Mouse (Mus musculus) embryo, embryonic 10 days (tissue): ENCODE results near the gene Ino80b.

Experiments used
- DNase-seq: peaks from one replicate; pipeline ENCODE4 v3.0.0-alpha.2; 2015; ENCODE audit warnings: low spot score

The Ino80b gene

GRCm38 (mm10) chr6:83140044-83140443, 14.8 kb upstream of the Ino80b start:
- DNase-seq = no peak

DNA sequence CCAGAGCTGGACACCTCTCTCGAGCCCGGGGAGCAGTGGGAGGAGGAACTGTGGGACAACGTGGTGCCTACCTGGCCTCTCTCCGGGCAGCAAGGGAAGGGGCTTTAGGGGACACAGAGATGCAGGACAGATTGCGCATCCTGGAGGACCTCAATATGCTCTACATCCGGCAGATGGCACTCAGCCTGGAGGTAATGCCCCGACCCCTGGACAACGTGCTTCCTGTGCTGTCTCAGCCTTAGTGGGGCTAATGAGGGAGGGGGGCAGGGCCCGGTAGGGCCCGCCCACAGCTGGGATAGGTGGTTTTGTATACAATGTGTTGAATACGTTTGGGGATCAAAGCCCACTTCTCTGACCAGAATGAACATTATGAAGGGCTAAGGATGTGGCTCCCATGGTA, 12.8 kb upstream of the Ino80b start:
- DNase-seq = peak; percentile 84

GRCm38 (mm10) chr6:83137576-83137950, 12.3 kb upstream of the Ino80b start:
- peak; percentile 93 for DNase-seq

DNA sequence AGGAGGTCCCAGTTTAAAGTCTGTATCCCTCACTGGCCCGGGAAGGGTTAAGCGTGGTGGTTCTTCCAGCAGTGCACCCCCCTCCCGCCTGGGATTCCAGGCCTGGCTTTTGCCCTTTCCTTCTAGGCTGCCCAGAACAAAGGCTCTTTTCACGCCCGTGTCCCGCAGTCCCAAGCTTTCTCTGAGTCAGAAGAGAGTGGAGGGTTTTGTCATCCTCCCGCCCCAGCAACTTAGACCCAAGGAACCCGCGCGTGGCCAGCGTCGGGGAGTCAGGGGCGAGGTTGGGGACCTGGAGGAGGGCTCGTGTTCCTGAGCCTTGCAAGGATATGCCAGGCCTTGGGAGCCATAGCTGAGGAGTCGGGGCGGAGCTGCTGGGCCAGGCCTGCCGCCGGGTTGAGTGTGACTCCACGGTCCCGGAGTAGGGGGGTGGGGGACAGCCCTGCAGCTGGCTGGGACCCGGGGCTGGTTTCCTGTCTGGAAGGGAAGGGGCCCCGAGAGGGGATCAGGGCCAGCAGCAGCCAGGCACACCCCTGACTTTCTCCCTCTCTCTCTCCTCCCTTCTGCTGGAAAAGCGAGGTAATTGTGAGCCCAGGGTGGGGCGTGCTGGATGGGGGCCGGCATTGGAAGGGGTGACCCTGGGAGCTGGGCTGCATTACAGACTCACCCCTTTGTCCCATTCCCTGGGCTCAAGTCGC, 11.8 kb upstream of the Ino80b start:
- peak; percentile 91 for DNase-seq

GRCm38 (mm10) chr6:83136291-83136880, 11.2 kb upstream of the Ino80b start:
- no peak for DNase-seq

DNA sequence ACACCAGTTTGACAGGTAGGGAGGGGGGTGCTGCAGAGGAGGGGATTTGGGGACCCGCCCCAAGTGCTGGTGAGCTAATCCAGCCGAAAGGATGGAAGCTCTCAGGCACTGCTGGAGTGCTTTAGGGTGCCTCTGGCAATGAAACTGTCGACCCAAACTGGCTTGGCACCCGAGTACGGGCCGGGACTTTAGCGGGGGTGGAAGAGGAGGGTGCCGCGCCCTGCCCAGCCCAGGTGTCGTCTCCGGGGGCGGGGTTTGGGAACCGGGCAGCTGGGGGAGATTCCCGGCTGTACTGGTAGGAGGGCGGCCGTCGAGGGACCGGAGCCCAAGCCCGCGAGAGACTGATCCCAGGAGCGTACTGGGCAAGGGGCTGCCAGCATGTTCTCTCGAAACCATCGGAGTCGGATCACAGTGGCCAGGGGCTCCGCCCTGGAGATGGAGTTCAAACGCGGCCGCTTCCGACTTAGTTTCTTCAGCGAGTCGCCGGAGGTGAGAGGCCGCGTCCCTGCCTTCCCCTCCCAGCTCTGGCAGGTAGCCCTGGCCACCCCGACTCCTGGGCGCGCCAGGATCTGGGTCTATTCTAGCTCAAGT, 10.4 kb upstream of the Ino80b start:
- DNase-seq = peak; percentile 42

DNA sequence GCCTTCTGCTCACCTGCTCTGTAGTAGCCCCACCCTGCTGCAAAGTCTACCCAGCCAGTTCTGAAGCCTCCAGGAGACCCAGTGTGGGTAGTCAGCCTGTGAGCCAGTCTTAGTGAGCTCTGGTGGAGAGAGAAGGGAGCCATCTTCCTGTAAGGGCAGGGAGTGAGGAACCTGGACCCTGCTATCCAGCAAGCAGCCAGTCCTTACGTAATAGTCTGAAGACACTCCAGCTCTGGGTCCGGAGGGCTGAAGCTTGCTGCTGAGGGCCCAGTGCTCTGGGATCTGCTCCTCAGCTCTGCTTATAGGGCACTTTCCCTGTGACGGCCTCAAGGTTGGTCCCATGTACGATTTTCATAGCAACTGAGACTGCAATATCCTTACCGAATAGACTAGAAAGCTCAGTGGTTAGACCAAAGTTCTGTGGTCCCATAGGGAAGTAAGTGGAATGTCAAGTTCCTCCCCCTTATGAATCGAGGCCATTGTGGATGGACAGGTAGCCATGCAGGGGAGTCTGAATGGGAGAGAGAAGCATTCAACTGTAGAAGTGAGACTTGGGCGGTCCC, 9.8 kb upstream of the Ino80b start, which contains the start of gene Rtkn:
Rtkn (plus strand) TSS at position 513 of the 563 bp plus-strand sequence.
- no peak for DNase-seq

DNA sequence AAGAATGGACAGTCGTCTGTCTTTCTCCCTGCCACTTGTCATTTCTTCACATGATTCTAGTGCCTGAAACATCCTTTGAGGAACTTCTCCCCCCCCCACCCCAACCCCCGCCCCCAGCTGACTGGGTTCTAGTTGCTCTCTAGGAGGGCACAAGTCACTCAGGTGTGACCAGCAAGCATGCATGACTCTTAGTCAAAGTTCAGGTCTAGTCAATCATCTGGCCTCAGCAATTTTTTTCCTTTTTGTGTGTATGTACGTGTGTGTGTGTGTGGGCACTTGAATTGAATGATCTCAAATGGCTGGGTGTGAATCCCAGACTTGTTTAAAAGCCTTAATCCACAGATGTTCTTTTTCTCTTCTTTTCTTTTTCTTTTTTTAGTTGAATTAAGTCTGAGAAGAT, 9.0 kb upstream of the Ino80b start:
- DNase-seq = no peak

GRCm38 (mm10) chr6:83132176-83132919, 7.1 kb upstream of the Ino80b start:
- DNase-seq = no peak

GRCm38 (mm10) chr6:83131469-83132034, 6.3 kb upstream of the Ino80b start:
- no peak for DNase-seq

- no peak for DNase-seq
Measured at GRCm38 (mm10) chr6:83127419-83127818, 2.2 kb upstream of the Ino80b start.

DNA sequence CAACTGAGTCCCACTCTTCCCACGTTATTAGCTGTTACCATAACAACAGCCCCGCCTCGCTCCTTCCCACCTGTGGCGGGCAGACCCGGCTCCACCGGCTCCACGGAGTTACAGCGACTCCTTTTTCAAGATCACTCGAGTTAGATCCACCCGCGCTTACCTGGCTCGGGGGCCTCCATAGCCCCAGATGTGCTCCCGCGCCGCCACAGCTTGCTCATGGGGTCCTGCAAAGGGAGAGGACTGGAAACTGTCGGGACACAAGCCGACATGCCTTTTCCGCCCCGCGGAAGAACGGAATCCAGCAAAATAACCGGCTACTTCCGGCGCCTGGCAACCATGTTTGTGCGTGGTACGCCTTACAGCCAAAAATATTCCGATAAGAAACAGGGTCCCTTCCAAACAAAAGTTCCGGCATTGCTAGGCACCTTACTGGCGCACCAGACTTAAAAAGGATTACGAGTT, 349 bp downstream of the Ino80b start:
- DNase-seq = peak; percentile 92

- no peak for DNase-seq
Measured at GRCm38 (mm10) chr6:83122961-83123360, 2.3 kb downstream of the Ino80b start.

GRCm38 (mm10) chr6:83121863-83122710, 3.1 kb downstream of the Ino80b start:
- peak; percentile 51 for DNase-seq

- DNase-seq = peak; percentile 97
Measured at GRCm38 (mm10) chr6:83120930-83121862, 4.0 kb downstream of the Ino80b start, which contains the start of gene Wbp1. TSS of gene Wbp1 (minus strand) at chr6:83121559.

DNA sequence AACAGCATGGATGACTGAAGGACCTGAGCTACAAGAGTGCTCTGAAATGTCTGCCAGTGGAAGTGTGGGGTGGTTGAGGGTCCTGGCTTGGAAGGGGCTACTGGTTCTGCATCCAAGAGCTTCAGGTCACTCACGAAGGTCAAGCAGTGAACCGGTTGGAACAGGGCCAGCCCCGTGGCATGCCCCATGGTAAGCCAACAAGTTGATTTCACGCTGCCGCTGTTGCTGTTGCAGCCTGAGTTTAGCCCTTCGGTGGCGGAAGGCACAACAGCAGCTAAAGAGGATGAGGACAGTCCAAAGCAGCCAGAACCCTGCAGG, 5.5 kb downstream of the Ino80b start:
- DNase-seq = no peak

DNA sequence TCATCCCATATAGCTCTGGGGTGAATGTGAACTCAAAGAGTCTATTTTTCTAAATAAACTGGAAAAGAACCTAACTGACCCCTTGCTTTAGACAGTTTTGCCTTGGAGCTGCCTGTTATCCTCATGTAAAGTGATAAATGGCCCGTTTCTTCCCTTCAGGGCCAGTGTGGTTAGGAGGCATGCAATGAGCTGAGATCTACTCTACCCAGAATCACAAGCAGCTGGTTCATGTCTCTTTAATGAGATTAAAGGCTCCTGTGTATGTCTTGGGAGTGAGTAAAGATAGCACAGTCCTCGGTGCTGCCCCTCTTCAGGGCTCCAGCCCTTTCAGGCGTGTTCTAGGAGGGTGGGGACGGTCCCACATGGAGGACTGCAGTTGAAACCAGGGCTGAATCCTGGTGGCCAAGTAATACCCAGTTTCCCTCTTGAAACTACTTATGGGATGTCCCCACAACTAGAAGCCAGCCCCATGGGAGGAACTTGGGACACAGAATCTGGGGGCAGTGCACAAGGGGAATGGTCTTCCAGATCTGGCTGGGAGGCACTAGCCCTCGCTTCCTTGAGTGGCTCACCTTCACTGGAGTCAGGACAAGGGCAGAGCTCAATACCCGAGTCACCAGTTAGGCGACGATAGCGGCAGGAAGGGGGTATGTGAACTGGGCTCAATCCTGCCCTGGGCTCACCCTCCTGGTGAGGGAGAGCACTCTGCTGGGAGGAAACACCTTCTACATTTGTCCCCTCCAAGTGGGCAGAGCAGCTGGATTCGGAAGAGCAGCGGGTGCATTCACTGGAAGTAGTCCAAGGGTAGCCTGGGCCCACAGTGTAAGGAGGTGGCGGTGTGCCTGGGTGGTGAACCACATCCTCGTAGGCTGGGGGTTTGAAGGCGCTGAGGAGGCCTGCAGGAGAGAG, 6.2 kb downstream of the Ino80b start:
- DNase-seq = no peak

DNA sequence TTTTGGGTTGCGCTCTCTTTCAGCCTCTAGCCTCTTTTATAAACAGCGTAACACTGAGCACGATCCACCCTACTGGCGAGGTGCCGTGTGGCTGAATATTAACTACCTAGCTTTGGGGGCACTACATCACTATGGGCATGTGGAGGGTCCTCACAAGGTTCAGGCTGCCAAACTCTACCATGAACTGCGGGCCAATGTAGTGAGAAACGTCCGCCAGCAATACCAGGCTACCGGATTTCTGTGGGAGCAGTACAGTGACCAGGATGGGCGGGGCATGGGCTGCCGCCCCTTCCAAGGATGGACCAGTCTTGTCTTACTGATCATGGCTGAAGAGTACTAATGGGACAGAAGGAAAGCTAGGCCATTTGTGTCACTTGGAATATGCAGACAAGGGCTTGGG, 6.9 kb downstream of the Ino80b start:
- DNase-seq = no peak

- no peak for DNase-seq
Measured at GRCm38 (mm10) chr6:83117616-83118015, 7.6 kb downstream of the Ino80b start.
